Mouse (Mus musculus) yolk sac, embryonic 10.5 days (tissue): ENCODE data around the gene Sugp2.

ENCODE experiments used
- DNase-seq: peaks from one replicate; pipeline ENCODE4 v3.0.0-alpha.2; 2017; ENCODE audit warnings: low spot score

Sugp2 gene

DNA sequence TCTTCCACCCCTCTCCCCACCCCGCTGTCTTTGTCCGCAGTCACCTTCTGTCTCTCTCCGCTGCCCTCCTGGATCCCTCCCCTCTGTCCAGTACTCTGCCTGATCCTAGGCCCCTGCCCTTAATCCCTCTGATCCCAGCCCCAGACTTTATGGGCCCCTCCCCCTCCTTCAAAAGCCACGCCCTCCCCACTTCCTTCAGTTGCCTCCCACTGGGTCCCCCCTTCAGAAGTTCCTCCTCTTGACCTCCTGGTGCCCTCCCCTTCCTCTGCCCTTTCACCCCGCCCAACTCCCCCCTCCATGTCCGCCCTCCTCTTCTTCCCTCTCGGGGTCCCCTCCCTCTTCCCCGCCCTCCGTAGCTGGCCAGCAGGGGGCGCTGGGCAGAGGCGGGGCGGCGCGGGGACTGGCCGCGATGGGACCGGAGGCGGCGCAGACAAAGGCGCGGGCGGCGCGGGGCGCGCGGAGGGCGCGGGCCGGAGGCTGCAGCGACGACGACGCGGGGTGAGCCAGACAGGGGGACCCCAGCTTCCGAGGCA, 48.6 kb downstream of the Sugp2 start, which contains the start of gene Homer3:
Gene Homer3, plus strand, starts transcription at position 225 of the 533 bp plus-strand sequence.
- peak; percentile 97 for DNase-seq

DNA sequence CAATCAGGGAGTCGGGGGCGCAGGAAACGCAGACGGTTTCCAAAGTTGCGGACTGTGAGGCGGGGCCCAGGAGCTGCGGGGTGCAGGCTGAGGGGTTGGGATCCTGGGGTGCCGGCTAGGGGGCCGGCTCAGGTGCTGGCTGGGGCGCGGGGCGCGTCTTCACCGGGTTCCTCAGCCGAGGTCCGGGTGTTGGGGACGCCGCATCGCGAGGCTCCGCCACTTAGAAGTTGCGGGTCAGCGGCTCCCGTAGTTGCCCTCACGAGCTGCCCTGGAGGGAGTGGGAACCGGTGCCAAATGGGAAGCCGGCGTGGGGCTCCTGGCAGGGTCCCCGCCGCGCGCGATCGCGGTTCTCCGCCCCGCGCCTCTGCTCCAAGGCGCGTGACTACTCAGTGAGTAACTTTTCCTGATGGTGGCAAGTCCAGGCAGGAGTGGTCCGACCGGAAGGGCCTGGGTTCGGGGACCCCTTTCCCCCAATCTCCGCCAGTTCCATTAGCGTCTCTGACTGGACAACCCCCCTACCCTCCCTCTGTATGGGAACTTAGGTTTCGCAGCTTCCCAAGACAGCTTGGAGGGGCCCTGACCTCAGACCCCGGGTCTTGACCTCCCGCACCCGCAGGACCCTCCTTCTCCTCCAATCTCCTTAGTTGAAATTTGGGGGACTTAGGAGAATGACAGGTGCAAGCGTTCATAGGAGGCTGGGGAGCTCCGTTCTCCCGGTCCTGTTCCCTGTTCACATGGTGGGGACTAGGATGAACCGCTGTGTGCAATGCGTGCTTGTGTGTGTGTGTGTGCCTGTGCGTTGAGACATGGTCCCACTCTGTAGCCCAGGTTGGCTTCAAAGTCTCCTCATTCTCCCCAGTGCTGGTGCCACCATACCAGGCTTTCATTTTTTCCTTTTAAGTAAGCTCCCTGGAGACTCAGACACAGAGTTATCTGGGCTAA, 49.4 kb downstream of the Sugp2 start:
- peak; percentile 11 for DNase-seq

DNA sequence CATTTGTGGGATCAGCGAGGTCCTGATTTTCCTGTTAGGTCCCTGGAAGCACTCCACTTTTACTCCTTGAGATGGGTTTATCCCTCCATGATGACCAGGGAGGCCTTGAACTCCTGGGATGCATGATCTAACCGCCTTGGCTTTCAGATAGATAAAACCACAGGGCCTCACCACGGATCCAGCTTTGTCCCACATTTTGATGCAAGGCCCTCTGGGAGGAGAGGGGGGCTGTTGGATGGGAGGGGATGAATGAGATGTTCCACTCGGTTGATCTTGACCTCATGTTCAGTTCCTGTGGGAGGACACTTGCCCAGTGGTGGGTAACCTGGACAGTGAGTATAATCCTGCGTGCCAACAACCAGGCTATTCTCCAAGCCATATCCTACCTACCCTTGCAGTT, 50.4 kb downstream of the Sugp2 start:
- no peak for DNase-seq

DNA sequence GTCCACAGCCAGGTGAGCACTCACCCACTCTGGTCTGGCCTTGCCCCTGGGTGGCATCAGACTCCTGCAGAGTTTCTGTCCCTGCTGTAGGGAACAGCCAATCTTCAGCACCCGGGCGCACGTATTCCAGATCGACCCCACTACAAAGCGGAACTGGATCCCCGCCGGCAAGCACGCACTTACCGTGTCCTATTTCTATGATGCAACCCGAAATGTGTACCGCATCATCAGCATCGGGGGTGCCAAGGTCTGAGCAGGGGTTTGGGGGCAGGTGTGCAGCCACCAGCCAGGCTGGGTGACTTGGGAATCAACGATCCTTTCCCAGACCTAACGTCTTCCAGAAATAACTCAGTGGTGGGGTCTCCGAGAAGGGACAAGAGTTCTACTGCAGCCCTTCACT, 51.3 kb downstream of the Sugp2 start:
- DNase-seq = no peak

DNA sequence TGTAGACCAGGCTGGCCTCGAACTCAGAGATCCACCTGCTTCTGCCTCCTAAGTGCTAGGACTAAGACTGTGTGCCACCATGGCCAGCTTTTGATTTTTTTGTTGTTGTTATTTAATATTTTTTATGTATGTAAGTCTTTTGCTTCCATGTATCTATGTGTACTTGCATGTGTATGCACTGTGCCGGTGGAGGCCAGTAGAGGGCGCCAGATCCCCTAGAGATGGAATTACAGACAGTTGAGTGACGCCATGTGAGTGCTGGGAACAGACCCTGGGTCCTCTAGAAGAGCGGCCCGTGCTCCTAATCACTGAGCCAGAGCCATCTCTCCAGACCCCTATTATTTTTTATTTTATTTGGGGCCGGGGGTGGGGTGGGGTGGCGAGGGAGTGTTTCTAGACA, 52.7 kb downstream of the Sugp2 start:
- DNase-seq = no peak

DNA sequence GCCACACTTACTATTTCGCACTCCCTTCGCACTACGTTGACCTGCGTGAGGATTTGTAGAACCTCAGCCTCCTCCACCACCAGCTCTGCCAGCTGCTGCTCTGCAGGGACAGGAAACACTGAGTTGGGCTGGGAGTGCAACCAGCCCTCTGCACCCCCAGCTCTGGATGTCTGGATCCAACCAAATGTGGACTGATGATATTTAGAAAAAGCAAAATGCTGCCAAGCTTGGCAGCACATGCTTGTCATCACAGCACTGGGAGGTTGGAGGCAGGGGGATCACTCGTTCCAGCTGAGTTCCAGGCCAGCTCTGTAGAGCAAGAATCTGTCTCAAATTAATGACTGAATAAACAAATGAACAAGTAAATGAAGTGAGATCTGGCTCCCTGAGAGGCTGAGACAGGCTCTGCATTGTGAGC, 60.0 kb downstream of the Sugp2 start:
- DNase-seq = no peak

DNA sequence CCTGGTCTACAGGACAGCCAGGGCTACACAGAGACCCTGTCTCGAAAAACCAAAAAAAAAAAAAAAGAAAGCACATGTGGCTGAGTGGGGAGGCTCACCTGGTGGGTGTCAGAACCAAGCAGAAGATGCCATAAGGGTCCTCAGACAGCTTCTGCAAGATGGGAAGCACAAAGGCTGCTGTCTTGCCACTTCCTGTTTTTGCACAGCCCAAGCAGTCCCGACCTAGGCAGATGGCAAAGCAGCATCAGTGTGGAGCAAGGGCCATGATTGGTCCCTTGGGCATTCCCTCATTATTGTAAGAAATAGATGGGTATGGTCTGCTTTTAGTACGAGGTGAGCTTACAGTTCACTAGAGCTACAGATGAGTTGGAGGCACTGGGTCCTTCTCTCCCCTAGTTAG, 66.9 kb downstream of the Sugp2 start:
- DNase-seq = no peak

DNA sequence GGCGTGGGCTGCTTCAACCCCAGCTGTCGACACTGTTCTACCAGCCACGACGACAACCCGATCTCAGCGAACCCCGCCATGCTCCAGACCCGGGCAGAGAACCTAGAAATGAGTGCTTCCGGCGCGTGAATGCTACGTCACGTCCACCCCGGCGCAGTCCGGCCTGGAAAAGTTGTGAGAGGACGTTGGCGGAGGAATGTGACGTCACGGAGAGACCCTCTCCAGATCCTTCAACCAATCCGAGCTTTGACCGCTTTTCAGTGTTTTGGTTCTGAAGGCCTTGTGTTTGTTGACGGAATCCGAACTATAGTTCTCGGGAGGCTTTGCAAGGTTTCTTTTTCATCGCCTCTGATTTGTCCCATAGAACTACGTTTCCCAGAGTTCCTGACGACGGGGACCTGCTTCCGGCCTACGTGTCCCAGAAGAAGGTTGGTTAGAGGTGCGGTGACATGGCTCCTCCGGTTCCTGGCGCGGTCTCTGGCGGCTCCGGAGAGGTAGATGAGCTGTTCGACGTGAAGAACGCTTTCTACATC, 68.4 kb downstream of the Sugp2 start, which contains the start of the genes Ddx49 and Cope:
Gene Ddx49, minus strand, starts transcription at position 132 of the 533 bp plus-strand sequence.
Gene Cope, plus strand, starts transcription at position 161 of the 533 bp plus-strand sequence.
- DNase-seq = peak; percentile 94

DNA sequence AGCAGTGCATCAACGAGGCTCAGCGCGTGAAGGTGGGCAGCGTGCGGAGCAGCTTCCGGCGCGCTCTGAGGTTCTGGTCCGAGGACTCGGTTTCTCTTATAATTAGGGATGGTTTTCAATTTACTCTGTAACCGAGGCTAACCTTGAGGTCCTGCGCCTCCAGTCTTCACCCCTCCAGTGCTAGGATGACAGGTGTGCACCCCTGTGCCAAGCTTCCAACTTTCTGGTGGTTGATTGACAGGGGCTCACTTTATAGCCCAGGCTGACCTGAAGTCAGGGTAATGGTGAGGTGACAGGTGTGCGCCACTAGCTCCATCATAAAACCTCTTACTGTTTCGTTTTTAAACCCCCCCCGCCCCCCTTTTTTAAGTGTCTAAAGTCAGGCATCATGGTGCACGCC, 68.9 kb downstream of the Sugp2 start:
- no peak for DNase-seq

DNA sequence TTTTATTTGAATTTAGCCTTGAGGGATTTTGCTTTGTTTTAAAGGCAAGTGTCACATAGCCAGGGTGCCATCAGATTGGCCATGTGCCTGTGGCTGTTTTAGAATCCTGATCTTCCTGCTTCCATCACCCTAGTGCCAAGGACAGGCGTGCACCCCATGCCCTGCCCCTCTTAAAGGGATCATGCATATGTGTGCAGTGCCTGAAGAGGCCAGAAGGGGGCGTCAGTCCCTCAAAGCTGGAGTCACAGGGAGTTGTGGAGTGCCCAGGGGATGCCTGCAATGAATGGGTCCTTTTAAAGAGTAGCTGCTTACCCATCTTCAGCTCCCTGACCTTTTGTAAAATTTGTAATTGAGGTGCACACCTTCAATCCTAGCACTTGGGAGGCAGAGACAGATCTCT, 75.3 kb downstream of the Sugp2 start:
- no peak for DNase-seq

DNA sequence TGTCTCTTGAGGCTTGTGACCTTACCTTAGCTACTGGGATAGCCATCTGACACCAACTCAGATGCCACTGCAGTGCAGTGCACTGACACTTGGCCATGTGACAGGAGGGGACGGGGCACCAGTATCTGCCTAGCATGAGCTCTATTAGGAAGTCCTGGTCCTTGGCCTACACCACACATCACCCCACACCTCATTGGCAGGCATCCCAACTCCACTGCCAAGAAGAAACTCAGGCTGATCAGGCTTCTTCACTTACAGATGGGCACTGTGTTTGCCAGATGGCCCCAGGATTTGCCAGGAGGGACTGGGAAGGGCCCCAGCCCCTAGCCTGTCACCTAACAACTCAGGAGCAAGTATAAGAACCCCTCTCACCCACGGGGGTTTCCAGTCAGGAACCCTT, 79.4 kb downstream of the Sugp2 start:
- no peak for DNase-seq

DNA sequence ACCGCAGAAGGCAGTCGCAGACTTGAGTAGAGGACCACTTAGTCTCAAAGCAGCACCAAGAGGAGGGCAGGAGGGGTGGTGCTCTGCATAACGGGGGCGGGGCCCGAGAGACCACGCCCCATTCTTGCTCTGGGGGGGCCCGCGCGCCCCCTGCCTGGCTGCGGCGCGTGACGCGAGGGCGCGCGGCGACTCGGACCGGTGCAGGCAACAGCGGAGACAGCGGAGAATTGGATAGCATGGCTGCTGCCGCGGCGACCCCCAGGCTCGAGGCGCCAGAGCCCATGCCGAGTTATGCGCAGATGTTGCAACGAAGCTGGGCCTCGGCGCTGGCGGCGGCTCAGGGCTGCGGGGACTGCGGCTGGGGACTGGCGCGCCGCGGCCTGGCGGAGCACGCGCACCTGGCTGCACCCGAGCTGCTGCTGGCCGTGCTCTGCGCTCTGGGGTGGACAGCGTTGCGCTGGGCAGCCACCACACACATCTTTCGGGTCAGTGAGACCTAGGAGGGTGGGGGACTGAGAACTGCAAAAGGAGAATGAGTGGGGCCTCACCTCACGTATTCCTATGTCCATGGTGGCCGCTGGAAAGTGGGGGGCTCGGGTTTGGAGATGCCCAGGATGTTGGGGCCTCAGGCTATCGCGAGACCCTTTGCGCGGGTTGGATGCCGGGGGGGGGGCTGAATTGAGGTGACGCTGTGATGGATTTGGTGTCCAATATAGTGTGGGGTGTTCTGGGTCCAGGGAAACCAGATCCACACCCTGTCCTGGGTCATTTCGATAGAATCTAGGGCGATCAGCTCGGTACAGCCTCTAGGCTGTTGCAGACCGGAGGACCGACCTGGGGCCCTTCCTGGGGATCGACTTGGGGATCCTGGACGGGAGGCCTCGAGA, 81.8 kb downstream of the Sugp2 start, which contains the start of gene Cers1:
Gene Cers1, plus strand, starts transcription at position 152 of the 887 bp plus-strand sequence.
- DNase-seq = peak; percentile 71

DNA sequence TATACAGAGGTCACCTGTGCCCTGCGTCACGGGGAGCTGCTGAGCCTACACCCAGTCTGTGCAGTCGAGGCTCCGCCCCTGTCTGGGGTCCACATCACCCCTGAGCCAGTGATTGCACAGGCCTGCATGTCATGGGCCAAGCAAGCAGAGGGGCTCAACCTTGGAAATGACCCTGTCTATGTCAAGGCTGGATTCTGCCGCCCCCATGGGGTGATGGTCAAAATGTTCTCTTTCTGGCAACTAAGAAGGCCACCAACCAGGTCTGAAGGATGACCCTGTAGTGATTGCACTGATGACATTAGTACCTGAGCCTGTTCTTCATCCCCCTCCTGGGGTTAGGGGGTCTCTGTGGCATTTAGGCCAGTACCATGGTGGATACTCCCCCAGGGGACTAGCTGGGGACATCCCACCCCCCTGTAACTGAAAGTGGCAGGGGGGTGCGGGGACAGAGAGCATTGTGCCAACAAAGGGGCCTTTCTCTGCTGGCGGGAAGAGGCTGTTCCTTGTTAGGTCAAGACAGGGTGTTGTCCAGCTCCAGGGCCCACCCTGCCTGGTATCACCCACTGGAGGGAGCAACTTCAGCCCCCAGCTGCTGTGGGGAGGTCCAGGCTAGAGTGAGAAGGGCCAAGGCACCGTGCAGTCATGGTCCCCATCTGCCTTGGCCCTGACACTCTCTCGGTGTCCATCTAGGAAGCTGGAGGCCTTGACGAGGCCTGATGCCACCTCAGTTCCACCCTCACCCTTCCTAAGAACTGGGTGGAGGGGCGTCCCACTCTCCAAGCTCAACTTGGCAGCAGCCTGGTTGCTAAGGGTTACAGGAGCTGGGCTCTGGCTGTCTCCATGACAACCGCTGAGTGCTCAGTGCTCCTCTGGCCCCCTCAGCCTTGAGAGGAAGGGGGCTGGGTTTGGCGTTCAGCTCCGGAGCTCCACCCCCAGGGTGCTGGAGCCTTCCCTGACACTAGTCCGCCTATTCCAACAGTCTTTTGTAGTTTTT, 82.8 kb downstream of the Sugp2 start:
- DNase-seq = no peak

DNA sequence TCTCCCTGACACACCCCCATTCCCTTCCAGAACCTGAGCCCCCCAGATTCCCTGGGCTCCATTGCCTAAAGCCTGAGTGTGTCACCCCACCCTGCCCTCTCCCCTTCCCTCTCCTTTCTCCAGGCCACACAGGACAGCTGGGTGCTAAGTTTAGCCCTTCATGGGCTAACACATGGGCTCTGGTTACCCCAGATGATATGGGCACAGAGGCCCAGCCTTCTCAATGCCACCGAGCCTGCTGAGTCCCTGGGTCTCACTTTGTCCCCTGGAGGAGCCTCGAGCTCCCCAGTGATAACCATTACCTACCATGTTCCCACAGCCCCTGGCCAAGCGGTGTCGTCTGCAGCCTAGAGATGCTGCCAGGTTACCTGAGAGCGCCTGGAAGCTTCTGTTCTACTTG, 83.8 kb downstream of the Sugp2 start:
- DNase-seq = no peak

DNA sequence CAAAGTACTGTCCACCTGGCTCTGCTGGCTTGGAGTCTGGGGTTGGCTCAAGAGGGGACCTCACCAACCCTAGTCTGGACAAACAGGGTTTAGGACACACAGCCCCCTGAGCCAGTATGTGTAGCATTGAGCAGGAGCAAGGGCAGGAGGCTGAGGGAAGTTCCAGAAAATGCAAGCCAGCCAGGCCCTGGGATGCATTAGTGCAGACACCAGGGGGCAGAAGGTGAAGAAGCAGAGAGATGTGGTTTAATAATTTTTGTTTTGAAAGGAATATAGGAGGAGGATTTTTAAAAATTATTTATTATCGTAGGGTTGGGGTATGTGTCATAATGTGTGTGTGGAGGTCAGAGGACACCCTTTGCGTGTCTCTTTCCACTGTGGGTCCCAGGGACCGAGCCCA, 89.7 kb downstream of the Sugp2 start:
- DNase-seq = no peak

DNA sequence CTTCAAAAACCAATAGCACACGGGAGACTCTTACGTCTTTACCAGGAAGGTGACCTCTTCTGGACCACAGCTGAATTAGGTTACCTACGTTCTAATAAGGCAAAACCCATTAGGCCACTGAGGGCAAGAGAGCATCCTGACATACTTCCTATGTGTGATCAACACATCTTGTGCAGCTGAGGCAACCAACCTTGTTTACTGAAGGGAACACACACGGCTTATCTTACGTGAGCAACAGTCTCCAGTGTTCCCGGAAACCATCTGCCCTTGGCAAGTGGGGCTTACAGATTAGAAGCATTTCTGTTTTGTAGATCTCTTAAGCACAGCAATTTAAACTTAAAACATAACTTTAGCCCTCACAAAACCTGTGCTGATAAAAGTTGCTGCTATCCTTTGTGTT, 93.5 kb downstream of the Sugp2 start:
- no peak for DNase-seq

DNA sequence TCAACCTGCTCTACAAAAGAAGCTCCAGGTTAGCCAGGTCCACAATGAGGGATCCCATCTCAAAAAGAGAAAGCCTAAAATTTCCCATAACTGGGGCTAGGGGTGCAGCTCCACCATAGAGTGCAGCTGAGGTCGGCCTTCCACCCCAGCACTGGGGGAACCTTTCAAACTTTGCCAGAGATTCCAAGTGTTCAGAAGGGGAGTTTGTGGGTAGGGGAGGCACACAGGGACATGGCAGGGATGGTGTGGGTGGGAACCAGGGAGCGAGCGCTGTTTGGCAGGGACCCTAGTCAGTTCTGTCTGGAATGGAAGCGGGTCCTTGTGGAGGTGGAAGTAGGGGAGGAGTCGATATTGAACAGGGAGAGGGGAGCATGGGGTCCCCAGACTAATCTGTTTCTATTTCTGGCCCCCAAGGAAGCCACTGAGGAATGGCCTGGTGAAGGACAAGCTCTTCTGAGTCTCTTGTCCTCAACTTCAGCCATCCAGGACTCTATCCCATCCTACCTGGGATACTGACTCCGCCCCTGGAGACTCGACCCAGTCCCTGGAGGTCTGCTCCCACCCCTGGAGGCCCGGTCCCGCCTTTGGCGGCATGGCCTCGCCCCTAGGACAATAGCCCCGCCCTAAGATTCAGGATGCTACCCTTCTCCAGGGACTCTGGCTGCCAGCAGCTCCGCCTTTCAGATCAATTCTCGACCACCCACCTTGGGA, 95.3 kb downstream of the Sugp2 start, which contains the start of gene Gdf1:
Gene Gdf1, plus strand, starts transcription at position 694 of the 711 bp plus-strand sequence.
- peak; percentile 42 for DNase-seq
